Mouse (Mus musculus): Measurements from ENCODE around the gene Mical3.

Gene Mical3

GRCm38 (mm10) chr6:121145906-121146305, 15.1 kb upstream of the Mical3 start:
- DNase-seq (ENCODE audit: low spot score in 2 of 2), result no peak

GRCm38 (mm10) chr6:121145010-121145604, 14.3 kb upstream of the Mical3 start:
- no peak for DNase-seq (ENCODE audit: low spot score in 2 of 2)

GRCm38 (mm10) chr6:121144066-121144465, 13.3 kb upstream of the Mical3 start:
- DNase-seq (ENCODE audit: low spot score in 2 of 2), result no peak

- no peak for DNase-seq (ENCODE audit: low spot score in 2 of 2)
These were observed 12.6 kb upstream of the Mical3 start for GRCm38 (mm10) chr6:121143439-121143838.

- DNase-seq (ENCODE audit: low spot score in 2 of 2), result no peak
These were observed 11.5 kb upstream of the Mical3 start for GRCm38 (mm10) chr6:121142298-121142697.

GRCm38 (mm10) chr6:121139271-121139670, 8.5 kb upstream of the Mical3 start:
- no peak for DNase-seq (ENCODE audit: low spot score in 2 of 2)

GRCm38 (mm10) chr6:121138338-121139040, 7.7 kb upstream of the Mical3 start:
- DNase-seq (ENCODE audit: low spot score in 2 of 2), result no peak

GRCm38 (mm10) chr6:121137222-121137621, 6.4 kb upstream of the Mical3 start:
- no peak for DNase-seq (ENCODE audit: low spot score in 2 of 2)

- no peak for DNase-seq (ENCODE audit: low spot score in 2 of 2)
These were observed 4.1 kb upstream of the Mical3 start for GRCm38 (mm10) chr6:121134884-121135283.

GRCm38 (mm10) chr6:121134249-121134648, 3.5 kb upstream of the Mical3 start:
- DNase-seq (ENCODE audit: low spot score in 2 of 2), result no peak

- peak; percentile 60 to 76 for DNase-seq (ENCODE audit: low spot score in 2 of 2)
These were observed 627 bp downstream of the Mical3 start for GRCm38 (mm10) chr6:121130039-121130705.

- DNase-seq (ENCODE audit: low spot score in 2 of 2), result no peak
These were observed 1.3 kb downstream of the Mical3 start for GRCm38 (mm10) chr6:121129506-121129905.

- no peak for DNase-seq (ENCODE audit: low spot score in 2 of 2)
These were observed 2.1 kb downstream of the Mical3 start for GRCm38 (mm10) chr6:121128736-121129135.

GRCm38 (mm10) chr6:121127726-121128125, 3.1 kb downstream of the Mical3 start:
- no peak for DNase-seq (ENCODE audit: low spot score in 2 of 2)

GRCm38 (mm10) chr6:121126202-121126601, 4.6 kb downstream of the Mical3 start:
- DNase-seq (ENCODE audit: low spot score in 2 of 2), result no peak

- no peak for DNase-seq (ENCODE audit: low spot score in 2 of 2)
These were observed 8.0 kb downstream of the Mical3 start for GRCm38 (mm10) chr6:121122739-121123241.

GRCm38 (mm10) chr6:121120776-121121175, 10.0 kb downstream of the Mical3 start:
- no peak for DNase-seq (ENCODE audit: low spot score in 2 of 2)

- no peak for DNase-seq (ENCODE audit: low spot score in 2 of 2)
These were observed 12.6 kb downstream of the Mical3 start for GRCm38 (mm10) chr6:121117971-121118755.

- DNase-seq (ENCODE audit: low spot score in 2 of 2), result no peak
These were observed 13.7 kb downstream of the Mical3 start for GRCm38 (mm10) chr6:121117142-121117541.

- no peak for DNase-seq (ENCODE audit: low spot score in 2 of 2)
These were observed 14.4 kb downstream of the Mical3 start for GRCm38 (mm10) chr6:121116434-121116833.

GRCm38 (mm10) chr6:121111448-121112055, 19.2 kb downstream of the Mical3 start:
- no peak for DNase-seq (ENCODE audit: low spot score in 2 of 2)

Data from spleen, postnatal 14 days (tissue).